Mouse (Mus musculus) gastrocnemius, adult 8-10 months (tissue): ENCODE data around the gene Trim80. TPM values are rescaled to one million over a fixed set of nuclear protein-coding genes. Genes with fewer than 3 reads are reported as not detected.
"Not testable (repeated sequence)": the region's sequence is repeated elsewhere in the genome, so short reads cannot be mapped to it uniquely, and the experiment has no call there.

ENCODE experiments used
- DNase-seq, 2 experiments: peaks; one replicate each; pipeline ENCODE4 v3.0.0; 2022; ENCODE audit warnings: low spot score in 2 of 2
- microRNA-seq: library from miRNA; unstranded; fragments of <30 nt; microRNA quantifications from one replicate; pipeline ENCODE4 v1.2.0, GENCODE M21; 2022
- total RNA-seq, 4 experiments: library from RNA; stranded (reverse); gene quantifications; 2 replicates each; pipeline ENCODE4 v1.2.4; 2022

The Trim80 gene
- total RNA-seq, 4 experiments from 2014 or later = not detected

- no peak for DNase-seq
Measured at GRCm38 (mm10) chr11:115492387-115492786, 52.0 kb downstream of the Trim80 start.

GRCm38 (mm10) chr11:115496559-115496958, 56.2 kb downstream of the Trim80 start:
- DNase-seq = not testable (repeated sequence)

Small RNA genes lying within 50 kb of the gene (microRNA-seq; reads per million reads assigned to microRNA genes)
- gene Mir3968 = not detected

Other genes with a start within 250 kb of the Trim80 start
- under 1 TPM; 0.05 to 0.16 (median 0.14) TPM for gene Grin2c, start 173.3 kb upstream of the Trim80 start, total RNA-seq
- 1 to 10 TPM; 2.4 to 4.1 (median 2.7) TPM for gene Fdxr, start 163.5 kb upstream of the Trim80 start, total RNA-seq
- gene Fads6, start 142.9 kb upstream of the Trim80 start, total RNA-seq = 1 to 10 TPM; 2.7 to 5.7 (median 4.6) TPM
- gene Otop2, start 133.4 kb upstream of the Trim80 start, total RNA-seq = not detected
- under 1 TPM; 0.15 to 0.34 (median 0.24) TPM for gene Ush1g, start 118.5 kb upstream of the Trim80 start, total RNA-seq
- gene Otop3, start 105.8 kb upstream of the Trim80 start, total RNA-seq = not detected
- gene Hid1, start 72.8 kb upstream of the Trim80 start, total RNA-seq = 1 to 10 TPM in 2 of 4 experiments, under 1 TPM in 2; 0.68 to 2.7 (median 1.2) TPM
- 1 to 10 TPM in 3 of 4 experiments, under 1 TPM in 1; 0.77 to 1.6 (median 1.1) TPM for gene Cdr2l, start 58.6 kb upstream of the Trim80 start, total RNA-seq
- 10 to 100 TPM; 79.1 to 92.9 (median 87.4) TPM for gene Mrpl58, start 36.8 kb upstream of the Trim80 start, total RNA-seq
- gene Atp5h, start 20.6 kb upstream of the Trim80 start, total RNA-seq = 100 to 1,000 TPM; 638 to 797 (median 746) TPM
- 10 to 100 TPM; 15.0 to 18.5 (median 16.4) TPM for gene Kctd2, start 20.4 kb upstream of the Trim80 start, total RNA-seq
- gene Slc16a5, start 21.9 kb downstream of the Trim80 start, total RNA-seq = not detected
- gene Armc7, start 35.1 kb downstream of the Trim80 start, total RNA-seq = 1 to 10 TPM; 1.0 to 1.8 (median 1.5) TPM
- gene Nt5c, start 51.3 kb downstream of the Trim80 start, total RNA-seq = 1 to 10 TPM; 5.4 to 7.4 (median 6.6) TPM
- 10 to 100 TPM; 64.3 to 70.0 (median 66.3) TPM for gene Jpt1, start 73.8 kb downstream of the Trim80 start, total RNA-seq
- gene Sumo2, start 95.7 kb downstream of the Trim80 start, total RNA-seq = 100 to 1,000 TPM; 138 to 163 (median 141) TPM
- gene Nup85, start 123.9 kb downstream of the Trim80 start, total RNA-seq = 10 to 100 TPM; 16.6 to 21.7 (median 20.9) TPM
- gene Mrps7, start 163.4 kb downstream of the Trim80 start, total RNA-seq = 10 to 100 TPM; 73.4 to 84.2 (median 81.8) TPM
- gene Gga3, start 163.5 kb downstream of the Trim80 start, total RNA-seq = 10 to 100 TPM; 10.3 to 14.5 (median 11.6) TPM
- gene Mif4gd, start 172.4 kb downstream of the Trim80 start, total RNA-seq = 10 to 100 TPM; 34.1 to 43.9 (median 40.3) TPM
- gene Slc25a19, start 187.8 kb downstream of the Trim80 start, total RNA-seq = 10 to 100 TPM; 35.7 to 45.7 (median 40.7) TPM